Mouse (Mus musculus) right cerebral cortex, postnatal 10 days (tissue): ENCODE measurements around the gene Fgfr2.
A peak's percentile ranks its signal among the peaks of the same experiment; 100 is the strongest.

ENCODE experiments used
- DNase-seq, 2 experiments: peaks; one replicate each; pipeline ENCODE4 v3.0.0; 2021; ENCODE audit warnings: low spot score in 2 of 2

Fgfr2 gene

DNA sequence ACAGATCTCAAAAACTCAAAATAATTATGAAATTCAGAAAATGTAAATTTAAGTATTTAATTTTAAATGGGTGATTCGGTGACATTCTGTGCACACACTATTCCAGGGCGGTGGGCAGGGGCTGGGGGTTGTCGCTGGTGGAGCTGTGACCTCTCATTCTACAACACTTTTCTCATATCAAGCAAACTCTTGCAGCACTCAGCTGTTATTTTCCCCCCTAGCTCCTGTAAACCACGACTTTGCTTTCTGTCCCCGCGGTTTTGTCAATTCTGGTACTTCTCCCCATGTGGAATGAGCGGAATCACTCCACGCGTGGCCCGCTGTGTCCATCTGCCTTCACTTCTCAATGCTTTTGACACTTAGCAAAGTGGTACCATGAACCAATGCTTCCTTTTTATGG, 2549.4 kb downstream of the Fgfr2 start:
- no peak for DNase-seq

DNA sequence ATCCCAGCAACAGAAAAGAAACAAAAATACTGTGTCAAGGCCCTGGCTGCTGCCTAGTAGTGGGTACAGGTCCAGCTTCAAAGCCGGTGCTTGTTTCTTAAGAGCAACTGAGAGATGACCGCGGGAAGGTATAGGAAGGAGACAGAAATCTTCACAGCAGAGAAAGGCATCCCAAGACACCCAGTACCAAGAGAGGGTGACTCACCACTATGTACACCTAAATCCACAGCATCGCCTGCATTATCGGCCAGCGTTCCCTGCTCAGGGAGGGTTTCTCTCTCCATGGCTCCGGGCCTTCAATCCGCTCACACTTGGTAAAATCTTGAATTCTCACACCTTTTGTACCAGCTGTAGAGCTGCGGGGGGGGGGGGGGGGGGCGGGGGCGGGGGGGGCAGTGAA, 2550.3 kb downstream of the Fgfr2 start, which contains the start of gene Nsmce4a:
TSS of gene Nsmce4a (minus strand) at position 298 of the 400 bp plus-strand sequence.
- no peak for DNase-seq

DNA sequence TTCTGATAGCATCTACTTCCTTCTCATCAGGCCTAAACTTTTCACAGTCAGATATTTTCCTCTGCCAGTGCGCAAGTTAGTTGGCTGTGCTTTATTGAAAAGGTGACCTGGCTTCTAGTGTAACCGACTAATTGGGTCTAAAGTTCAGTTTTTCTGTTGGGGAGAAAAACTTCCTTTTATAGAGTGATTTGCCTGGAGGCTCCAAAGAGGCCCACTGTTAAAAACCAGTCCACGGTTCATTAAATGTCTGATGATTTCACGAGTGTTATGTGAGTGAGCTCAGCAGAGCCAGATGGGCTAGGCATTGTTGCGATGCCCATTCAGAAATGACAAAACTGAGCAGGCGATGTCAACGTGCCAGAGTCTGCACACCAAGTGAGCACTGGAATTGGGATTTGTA, 2552.7 kb downstream of the Fgfr2 start:
- DNase-seq, result no peak

DNA sequence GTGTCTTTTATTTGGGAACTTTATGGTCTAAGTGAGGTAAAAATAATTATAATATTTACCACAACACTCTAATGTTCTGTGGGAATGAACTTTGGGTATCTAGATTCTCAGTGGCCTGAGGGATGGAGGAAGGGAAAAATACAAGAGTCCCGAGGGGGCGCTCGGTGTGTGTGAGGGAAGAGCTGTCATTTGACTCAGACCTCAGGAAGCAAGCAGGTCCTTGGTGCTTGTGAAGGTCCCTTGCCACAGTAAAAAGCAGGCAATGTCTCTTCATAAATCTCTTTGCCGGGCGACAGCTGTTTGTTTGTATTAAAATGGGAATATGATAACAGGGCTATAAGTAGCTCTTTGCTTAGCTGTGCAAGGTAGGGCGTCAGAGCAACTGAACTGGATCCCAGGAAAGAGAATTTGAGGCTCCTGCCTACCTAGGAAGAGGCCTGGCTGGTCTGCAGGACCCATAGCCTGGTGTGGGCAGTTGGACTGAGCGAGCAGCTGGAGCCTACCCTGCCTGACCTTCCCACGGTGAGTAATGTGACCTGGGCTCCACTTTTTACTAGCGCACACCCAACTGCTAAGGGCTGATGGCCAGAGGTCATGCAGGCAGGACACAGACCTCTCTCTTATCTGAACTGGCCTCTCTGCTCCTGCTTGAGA, 2554.2 kb downstream of the Fgfr2 start:
- DNase-seq, result no peak

DNA sequence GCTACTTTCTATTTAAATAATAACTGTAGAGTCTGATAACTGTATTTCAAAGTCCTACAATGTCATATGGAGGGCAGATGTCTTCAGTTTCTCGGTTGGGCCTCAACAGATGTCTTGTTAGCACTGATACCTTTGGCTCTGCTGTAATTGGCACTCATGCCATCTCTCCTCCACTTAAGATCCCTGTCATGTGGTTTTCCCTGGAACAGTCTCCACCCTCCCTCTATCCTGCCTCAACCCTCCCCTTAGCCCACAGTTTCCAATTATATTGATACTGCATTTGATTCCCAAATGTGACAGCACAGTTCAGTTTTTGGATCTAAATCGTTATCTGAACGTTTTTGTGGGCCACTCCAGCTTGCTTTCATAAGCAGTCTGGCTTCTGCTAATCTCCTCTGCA, 2558.6 kb downstream of the Fgfr2 start:
- no peak for DNase-seq

DNA sequence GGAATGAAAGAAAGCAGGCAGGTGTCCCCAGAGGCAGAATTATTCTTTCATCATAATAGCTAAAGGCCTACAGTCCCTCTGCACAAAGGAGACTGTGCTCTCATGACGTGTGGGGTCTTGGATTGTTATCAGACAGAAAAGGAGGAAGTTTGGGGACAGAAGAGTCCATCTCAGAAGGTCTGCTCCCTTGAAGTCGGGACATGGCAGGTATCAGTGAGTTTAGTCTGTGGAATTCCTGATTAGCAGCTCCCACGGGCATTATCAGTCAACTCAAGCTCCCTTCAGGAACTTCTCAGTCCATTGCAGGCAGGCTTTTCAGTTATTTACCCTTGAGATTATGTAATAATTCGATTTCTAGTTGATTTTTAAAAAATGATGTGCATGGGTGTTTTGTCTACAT, 2559.3 kb downstream of the Fgfr2 start:
- no peak for DNase-seq

DNA sequence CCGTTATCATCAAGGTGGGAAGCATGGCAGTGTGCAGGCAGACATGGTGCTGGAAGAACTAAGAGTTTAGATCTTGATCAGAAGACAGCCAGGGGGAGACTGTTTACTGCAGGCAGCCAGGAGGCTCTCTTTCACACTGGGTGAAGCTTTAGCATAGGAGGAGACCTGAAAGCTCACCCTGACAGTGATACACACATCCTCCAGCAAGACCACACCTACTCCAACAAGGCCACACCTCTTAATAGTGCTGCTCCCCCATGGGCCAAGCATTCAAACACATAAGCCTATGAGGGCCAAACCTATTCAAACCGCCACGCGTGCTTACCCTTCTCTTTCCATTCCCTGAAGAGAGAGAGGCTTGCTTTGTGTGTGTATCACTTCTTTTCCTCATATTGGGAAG, 2559.9 kb downstream of the Fgfr2 start:
- no peak for DNase-seq

DNA sequence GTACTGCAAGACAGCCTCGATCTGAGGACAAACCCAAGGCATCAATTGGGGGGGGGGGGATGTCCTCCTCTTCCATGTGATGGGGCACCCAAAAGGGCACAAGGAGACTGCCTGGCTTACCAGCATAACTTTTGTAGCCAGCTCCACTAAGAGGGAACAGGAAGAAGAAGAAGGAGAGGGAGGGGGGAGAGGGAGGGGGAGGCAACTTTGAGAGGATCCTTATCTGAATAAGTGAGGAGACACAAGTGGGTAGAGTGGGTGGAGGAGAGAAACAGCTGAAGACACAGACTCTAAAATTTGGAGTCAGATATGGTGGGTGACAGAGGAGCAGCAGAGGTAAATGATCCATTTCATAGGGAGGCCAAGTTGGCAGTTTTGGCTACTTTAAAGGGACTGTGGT, 2562.2 kb downstream of the Fgfr2 start:
- DNase-seq, result no peak

DNA sequence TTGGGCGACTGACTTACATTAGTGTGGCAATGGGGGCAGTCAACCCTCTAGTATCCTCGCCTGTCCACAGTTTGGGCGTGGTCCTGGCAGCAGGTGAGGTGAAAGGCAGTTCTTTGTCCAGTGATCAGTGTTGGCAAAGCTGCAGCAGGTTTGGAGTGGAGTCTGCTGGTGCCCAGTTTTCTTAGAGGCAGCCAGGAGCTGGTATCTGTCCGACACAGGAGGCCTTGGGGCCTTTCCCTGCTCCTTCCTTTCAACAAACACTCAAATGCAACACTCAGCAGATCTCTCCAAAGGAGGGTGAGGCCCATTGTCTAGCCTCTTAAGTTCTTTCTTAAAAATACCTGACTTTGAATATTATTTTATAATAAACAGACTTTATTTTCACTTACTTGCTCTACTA, 2564.6 kb downstream of the Fgfr2 start:
- no peak for DNase-seq

DNA sequence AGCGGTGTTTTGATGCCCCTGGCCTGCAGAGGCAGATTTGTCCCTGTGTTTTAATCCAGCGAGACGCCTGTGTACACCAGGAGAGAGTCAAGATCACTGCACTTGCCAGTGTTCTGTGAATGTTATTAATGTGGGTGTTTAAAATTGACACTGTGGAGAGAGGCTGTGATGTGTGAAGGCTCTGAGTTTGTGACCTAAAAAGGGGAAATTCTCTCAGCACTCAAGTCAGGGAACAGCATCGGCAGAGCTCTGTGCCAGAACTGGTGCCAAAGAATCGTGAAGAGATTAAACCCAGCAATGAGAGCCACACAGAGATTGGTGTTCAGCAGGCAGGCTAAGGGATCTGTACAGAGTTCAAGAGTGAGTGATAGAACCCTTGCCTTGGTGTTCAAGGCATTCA, 2567.6 kb downstream of the Fgfr2 start:
- DNase-seq, result no peak

DNA sequence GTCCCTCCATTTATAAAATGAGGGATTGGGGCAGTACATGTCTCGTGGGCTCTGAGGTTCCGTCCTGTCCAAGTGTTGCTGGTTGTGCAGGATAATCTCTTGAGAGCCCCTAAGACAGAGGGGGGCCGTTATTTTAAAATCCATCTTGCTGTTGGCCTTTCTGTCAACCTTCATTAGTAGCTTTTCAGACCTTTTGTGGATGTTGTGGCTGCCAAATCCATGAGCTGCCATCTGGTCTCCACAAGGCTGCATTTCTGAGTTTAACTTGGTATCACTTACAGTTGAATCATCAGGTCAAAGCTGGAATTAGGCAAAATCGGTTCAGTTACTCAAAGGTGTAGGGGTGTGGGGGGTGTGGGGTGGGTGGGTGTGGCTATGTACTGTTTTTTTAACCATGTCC, 2569.8 kb downstream of the Fgfr2 start:
- no peak for DNase-seq

DNA sequence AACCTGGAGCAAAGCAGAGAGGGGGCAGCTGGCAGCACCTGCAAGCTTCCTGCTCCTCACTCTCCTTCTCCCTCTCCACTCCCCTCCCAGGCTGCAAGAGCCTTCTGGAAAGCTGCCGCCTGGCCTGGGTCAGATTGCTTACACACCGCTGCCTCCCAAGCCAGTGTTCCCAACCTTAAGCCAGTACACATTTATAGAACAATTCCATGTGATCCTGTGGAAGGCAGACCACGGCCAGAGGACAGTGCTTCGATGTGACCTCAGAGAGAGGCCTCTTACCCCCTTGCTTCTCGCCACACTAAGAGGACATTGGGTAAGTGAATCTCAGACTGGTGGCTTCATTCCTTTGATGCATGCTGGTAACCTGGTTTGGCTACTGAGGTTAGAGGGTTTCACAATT, 2570.4 kb downstream of the Fgfr2 start:
- DNase-seq, result no peak

DNA sequence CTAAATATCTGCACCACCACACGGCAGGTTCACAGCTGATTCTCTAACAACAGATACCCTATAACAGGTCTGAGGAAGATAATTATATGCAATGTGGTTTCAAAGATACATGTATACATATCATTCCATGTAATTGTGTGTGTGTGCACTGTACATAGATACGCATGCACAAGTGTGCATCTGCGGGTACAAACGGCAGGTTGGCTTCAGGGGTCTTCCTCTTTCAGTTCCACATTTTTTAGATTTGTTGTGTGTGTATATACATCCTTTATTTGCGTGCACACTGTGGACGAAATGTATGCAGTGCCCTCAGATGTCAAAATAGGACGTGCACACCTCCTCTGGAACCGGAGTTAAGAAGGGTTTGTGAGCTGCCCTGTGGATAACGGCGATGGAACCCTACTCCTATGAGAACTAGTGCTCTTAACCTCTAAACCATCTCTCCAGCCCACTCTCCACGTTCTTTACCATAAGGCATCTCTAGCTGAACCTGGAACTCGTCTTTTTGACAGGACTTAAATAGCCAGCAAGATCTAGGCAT, 2575.4 kb downstream of the Fgfr2 start:
- DNase-seq, result no peak

DNA sequence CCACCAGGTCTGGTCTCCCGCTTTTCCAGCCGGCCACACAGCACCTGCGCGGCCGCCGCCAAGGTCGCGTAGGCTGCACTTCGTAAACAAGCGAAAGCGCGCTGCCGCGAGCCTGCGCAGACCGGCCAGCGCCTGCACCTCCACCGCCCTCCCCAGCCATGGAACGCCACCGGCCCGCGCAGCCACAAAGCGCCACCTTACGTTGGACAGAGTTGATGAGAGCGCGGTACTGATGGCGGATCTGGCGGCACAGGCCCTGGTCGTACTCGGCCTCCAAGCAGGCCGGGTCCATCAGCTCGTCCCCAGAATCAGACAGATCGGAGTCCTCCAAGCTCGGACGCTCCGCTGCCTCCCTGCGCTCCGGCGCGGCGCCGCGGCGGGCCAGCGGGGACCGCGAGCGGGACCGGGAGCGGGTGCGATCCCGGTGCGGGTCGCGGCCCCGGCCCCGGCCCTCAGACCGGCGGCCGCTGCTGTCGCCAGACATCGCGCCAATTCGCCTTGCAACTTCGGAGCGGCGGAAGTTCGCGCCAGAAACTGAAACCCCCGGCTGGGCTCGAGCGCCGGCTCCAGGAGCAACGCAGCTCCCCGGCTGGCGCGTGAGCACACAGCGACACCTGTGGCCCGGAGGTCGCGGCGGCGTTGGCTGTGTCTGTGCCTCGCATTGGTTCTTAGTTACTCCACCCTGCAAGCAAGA, 2576.2 kb downstream of the Fgfr2 start:
- peak; percentile 94 to 95 for DNase-seq

DNA sequence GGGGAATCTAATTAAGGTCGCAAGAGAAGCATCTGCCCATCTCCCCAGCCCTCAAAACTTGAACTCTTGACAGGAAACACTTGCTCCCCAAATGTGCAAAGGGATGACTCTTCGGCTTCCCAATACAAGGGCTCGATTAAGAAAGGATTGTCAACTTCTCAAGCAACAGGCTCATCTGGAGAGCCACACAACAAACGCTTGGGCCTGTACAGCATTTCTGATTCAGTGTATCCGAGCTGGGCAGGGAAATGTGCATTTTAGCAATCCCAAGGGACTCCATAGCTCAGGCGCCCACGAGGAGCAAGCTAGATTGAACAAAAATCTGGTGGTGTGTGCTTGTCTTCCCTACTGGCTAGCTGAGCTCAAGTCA, 2576.7 kb downstream of the Fgfr2 start:
- no peak for DNase-seq

DNA sequence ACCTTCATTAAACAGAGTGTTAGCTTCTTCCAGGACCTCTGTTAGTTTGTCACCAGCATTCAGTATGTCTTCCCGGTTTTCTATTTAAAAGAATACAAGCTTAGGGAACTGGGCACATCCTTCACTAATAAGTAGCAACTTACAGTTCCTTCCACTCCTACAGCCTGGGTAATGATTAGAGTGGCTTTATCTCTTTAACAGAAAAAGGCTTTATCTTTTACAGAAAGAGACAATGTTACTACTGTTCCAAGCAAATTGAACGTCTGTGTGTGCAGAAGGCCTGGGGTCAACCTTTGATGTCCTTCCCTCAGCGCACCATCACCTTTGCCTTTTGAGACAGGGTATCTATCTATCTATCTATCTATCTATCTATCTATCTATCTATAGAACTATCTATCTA, 2577.3 kb downstream of the Fgfr2 start:
- no peak for DNase-seq

DNA sequence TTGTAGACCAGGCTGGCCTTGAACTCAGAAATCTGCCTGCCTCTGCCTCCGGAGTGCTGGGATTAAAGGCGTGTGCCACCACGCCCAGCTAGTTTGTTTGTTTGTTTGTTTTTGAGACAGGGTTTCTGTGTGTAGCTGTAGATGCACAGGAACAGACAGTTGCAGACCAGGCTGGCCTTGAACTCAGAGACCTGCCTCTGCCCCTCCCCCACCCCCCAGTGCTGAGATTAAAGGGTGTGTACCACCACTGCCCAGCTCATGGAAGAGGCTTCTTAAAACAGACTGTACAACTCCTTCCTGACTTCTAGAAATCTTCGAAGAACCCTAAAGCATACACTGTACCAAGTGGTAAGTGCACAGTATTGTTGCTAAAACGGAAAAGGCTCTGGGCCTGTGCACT, 2577.7 kb downstream of the Fgfr2 start:
- no peak for DNase-seq

DNA sequence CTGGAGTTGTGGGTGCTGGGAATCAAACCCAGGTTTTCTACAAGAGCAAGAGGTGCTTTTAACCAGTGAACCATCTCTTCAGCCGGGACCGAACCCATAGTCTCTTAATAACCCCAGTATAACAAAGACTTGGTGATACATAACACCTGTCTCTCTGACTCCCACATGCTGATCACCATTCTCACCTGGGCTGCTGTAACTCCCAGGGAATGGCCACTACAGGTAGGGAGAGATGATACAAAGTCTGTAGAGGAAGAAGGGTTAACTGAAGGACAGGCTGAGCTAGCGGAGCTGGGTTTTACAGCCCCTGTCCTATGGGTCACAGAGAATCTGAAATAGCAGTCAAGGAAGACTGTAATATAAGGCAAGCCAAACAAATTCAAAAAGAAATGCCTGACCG, 2580.0 kb downstream of the Fgfr2 start:
- DNase-seq, result no peak

DNA sequence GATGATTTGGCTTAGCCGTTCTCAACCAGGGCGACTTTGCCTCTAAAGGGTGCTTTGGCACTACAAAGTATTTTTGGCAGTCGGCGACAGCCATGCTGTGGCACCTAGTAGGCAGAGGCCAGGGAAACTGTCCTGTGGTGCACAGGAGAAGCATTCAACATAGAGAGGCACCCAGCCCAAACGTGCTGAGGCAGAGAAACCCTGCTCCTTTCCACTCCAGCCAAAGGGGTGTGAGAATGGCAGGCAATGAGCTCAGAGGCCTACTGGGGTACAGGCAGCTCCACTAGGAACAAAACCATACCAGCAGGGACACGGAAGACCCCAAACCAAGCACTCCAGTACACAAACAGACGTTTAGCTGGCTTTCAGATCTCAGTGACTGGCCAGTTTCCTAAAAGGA, 2583.0 kb downstream of the Fgfr2 start:
- no peak for DNase-seq

DNA sequence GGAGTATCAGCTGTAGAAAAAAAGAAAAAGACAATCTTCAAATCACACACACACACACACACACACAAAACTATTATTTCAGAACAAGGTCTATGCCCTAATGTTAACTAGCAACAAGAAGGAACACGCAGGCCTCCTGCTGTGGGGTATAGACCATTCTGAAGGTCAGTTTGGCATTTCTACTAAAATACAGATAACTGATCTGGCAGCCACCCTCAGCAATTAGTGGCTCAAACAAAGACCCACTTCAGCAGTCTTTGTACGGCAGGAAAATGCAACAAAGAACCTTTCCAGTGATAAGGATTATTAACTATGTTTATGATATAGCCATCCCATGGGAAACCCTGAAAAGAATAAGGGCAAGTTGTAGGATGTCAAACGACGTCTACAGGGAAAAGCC, 2586.1 kb downstream of the Fgfr2 start:
- DNase-seq, result no peak

DNA sequence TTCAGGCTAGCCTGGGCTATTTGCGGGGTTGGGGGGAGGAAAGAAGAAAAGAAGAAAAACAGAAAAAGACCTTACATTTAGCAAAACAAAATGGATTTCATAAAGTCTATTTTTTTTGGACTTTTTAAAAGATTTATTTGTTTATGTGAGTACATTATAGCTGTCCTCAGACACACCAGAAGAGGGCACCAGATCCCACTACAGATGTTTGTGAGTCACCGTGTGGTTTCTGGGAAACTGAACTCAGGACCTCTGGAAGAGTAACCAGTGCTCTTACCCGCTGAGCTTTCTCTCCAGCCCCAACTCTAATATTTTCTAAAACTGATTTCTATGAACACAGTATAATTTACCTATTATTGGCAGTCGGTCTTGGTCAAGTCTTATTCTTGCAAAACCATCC, 2588.0 kb downstream of the Fgfr2 start:
- DNase-seq, result no peak

DNA sequence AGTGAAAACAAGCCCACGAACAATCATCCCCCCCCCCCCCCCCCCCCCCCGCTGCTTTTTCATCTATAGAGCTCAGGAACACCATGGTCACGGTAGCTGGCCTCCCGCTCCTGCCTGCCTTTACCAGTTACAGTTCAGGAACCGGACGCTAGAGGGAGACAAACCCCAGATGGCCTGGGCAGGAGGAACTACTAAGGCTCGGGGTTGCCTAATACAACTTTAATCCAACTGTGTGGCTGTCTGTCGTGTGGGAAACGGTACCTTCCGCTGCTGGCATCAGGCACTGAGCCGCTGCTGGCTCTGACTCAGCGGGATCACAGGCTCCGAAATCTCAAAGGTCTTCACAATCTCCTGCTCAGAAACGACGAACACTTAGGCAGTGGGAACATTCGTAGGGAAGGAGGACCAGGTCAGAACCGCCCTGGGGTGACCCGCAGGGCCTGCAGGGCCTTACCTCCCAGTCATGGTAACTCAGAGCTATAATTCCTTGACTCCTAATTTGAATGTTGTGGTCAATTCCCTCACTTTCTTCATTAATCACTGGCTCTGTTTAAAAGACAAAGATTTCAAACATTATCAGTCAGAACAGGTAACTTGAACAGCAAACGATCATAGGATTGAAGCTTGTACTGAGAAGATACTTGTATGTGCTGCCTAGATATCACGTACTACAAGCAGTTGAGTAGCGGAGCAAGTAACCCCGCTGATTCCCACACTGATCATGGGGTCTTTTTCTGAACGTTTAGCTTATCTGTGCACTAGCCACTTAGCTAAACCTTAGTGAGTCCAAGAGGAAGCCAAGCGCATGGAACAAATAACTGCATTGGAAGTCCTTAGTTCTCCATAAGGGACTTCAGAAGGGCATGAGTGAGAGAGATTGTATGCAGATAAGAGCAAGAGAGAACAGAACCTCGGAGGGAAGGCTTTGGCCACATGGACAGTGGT, 2589.6 kb downstream of the Fgfr2 start:
- DNase-seq, result peak; percentile 84 to 93
